Mouse (Mus musculus) natural killer cell, adult 2 months (primary cell): Measurements from ENCODE around the gene Fbxl20.
A peak's percentile ranks its signal among the peaks of the same experiment; 100 is the strongest.

ENCODE experiments used
- DNase-seq, 2 experiments: peaks; one replicate each; pipeline ENCODE4 v3.0.0; 2022; ENCODE audit warnings: low spot score in 2 of 2

The Fbxl20 gene

GRCm38 (mm10) chr11:98088224-98088623 is 62.0 kb downstream of the Fbxl20 start:
- DNase-seq: no peak

- no peak for DNase-seq
Observed at GRCm38 (mm10) chr11:98086574-98086973, 63.6 kb downstream of the Fbxl20 start.

DNA sequence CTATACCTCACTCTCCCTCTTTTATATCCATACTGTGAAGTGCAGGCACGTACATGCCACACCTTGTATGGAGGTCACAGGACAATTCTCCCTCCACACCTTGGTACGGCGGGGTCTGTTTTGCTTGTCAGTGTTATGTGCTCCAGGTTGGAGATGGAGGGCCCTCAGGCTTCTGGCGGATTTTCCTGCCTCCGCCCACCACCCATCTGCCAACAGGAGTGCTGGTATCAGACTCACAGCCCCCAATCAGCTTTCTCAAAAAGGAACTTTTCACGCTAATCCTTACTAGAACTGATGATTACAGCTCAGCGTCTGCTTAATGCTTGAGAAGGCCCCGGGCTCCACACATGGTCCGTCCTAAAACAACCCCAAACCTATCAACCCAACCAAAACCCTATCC is 64.1 kb downstream of the Fbxl20 start:
- DNase-seq: no peak

DNA sequence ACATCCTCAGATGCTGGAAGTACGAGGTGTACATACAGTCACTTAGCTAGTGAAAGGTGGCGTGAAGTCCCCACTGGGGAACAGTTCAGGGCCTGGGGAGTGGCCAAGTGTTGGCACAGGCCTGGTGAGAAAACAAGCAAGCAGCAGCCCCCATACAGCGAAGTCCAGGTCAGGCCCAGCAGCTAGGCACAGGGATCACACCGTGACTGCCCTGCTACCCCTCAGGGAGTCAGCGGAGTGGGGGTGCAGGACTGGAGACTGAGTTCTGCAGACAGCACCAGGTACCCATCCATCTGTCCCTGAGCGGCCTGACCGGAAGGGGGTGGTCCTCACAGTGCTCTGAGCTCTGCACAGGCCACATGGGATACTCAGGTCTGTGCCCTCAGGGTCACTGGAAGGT is 67.5 kb downstream of the Fbxl20 start:
- DNase-seq: no peak

- DNase-seq: no peak
Observed at GRCm38 (mm10) chr11:98080450-98080849, 69.8 kb downstream of the Fbxl20 start.

DNA sequence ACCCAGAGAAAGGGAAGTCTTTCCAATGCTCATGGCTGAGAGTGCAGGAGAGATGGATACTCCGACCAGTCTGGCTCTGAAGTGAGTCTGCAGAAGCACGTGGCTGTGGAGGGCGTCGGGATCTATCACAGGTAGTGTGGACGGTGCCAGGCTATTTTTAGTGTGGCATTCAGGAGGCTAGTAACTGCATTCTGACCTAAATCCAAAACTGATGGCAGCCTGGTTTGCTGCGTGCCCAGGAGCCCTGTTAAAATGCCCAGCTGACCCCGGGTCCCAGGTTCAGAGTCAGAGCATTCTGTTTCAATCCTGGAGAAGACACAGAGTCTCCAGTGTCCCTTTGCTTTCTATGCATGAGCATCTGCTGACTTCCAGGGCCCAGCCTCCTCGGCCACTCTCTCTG is 73.1 kb downstream of the Fbxl20 start:
- no peak for DNase-seq

DNA sequence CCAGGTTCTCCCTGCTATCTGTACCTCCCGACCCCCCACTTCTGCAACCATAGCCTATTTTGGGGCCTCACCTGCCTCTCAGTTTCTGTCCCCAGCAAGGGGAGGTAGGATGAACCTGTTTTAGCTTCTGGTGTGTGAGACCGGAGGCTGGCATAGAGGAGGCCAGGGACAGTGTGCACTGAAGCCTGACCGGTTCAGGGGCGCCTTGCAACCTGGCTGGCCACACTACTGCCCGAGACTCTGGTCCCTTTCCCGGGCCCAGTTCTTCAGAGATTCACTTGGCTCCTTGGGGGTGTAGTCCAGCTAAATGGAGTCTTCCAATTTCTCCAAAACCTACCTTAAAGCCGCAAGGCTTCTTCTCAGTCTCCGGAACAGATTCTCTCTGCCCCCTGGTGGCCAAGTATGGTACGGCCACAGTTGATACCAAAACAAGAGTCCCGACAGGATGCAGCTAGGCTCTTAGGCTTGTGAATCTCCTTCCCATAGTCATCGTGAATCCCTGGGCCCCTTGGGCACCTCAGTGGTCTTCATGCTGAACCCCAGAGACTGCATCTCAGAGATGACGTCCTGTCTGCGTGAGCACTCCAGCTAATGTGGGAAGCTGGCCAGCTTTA is 74.9 kb downstream of the Fbxl20 start:
- peak; percentile 66 to 84 for DNase-seq

DNA sequence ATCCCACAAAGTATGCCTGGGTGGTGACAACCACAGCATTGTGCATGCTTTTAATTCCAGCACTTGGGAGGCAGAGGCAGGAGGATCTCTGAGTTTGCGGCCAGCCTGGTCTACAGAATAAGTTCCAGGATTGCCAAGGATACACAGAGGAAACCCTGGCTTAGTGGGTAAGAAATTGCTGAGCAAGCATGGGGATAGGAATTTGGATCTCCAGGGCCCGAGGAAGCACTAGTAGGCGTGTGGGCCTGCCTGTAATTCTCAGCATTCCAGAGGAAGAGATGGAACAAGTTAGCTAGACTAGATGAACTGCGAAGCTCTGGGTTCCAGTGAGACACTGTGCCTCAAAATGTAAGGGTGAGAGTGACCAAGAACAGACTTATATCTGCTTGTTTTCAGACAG is 76.8 kb downstream of the Fbxl20 start:
- DNase-seq: no peak

DNA sequence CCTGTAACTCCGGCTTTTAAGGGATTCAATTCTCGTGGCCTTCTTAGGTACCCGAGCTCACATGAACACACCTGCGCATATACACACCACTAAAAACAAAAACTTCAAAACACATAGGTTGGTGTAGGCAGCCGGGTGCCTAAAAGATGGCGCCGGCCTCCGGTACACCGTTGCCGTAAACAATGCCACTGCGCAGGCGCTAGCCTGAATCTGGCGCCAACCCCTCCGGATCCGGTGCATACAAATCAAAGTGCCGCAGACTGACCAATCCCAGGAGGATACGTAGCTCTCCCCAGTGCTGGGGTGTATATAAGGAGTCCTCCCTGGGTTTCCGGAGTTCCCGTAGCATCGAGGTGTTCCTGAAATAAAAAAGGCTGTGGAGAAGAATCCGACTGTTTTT is 82.9 kb downstream of the Fbxl20 start:
- DNase-seq: no peak

DNA sequence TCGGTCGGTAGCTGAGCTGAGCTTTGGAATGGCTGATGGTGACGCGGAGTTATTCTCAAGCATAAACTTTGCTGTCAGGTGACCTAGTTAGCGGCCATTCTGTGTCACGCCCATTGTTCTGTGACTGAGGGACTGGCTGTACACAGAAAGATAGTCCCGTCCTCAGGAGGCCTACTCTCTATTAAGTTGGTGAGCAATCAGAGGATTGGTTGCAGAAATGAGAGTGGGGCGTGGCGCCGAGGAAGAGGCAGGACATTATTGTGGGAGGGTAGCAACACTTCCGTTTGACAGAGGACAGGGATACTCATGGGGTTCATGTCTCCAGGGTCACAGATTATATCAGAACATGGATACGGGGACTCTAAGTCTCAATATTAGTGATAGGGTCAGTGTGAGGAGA is 84.0 kb downstream of the Fbxl20 start:
- no peak for DNase-seq

- no peak for DNase-seq
Observed at GRCm38 (mm10) chr11:98061904-98062562, 88.2 kb downstream of the Fbxl20 start.

DNA sequence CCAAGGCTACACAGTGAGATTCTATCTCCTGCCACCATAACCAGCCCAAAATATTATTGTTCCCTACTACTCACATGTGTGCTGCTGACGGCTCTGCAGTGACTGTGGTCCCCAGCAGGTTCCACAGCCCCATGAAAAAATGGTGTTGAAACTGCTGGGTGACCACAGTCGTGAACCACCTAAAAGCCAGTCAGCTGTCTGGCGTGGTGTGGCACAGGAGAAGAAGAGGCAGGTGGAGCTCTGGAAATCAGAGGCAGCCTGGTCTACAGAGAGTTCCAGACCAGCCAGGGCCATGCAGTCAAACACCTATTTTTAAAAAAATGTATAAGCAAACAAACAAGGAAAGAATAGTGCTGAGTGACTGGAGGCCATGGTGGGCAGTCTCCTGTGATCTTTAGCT is 88.8 kb downstream of the Fbxl20 start:
- DNase-seq: no peak

- no peak for DNase-seq
Observed at GRCm38 (mm10) chr11:98060104-98060692, 90.0 kb downstream of the Fbxl20 start.

- DNase-seq: no peak
Observed at GRCm38 (mm10) chr11:98059662-98060061, 90.5 kb downstream of the Fbxl20 start.

DNA sequence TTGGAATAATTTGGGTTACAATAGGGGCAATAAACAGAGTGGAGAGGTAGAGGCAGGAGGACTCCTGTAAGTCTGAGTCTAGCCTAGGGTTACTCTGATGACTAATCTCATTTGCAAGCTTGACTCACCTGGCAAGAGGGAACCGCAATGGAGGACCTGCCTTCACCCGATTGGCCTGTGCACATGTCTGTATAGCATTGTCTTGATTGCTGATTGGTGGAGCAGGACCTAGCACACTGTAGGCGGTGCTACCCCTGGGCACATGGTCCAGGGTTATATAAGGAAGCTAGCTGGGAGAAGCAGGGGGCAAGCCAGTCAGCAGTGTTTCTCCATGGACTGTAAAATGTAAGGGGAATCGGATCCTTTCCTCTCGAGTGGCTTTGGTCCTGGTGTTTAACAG is 92.2 kb downstream of the Fbxl20 start:
- peak in 1 of 2 experiments; percentile 40 for DNase-seq

DNA sequence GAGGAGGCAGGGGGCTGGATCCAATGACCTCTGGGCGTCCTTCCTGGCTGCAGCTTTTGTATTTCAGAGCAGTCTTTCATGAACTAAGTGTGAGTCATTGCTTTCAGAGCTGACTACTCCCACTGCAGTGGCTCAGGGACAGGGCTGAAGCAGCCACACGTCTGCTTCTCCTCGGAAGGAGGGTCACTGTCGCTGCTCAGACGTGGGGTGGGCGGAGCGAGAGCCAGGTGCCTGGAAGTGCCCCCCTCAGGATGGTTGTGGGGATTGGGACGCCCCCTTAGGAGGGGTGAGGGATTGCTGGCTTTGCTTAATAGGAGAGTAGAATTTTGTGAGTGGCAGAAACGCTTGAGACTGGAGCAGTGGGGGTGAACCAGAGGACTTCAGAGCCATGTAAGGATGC is 92.7 kb downstream of the Fbxl20 start:
- no peak for DNase-seq

- DNase-seq: peak in 1 of 2 experiments; percentile 56
Observed at GRCm38 (mm10) chr11:98052989-98053834, 97.0 kb downstream of the Fbxl20 start, which contains the start of gene Stac2. Stac2 (minus strand) TSS chr11:98053462.

DNA sequence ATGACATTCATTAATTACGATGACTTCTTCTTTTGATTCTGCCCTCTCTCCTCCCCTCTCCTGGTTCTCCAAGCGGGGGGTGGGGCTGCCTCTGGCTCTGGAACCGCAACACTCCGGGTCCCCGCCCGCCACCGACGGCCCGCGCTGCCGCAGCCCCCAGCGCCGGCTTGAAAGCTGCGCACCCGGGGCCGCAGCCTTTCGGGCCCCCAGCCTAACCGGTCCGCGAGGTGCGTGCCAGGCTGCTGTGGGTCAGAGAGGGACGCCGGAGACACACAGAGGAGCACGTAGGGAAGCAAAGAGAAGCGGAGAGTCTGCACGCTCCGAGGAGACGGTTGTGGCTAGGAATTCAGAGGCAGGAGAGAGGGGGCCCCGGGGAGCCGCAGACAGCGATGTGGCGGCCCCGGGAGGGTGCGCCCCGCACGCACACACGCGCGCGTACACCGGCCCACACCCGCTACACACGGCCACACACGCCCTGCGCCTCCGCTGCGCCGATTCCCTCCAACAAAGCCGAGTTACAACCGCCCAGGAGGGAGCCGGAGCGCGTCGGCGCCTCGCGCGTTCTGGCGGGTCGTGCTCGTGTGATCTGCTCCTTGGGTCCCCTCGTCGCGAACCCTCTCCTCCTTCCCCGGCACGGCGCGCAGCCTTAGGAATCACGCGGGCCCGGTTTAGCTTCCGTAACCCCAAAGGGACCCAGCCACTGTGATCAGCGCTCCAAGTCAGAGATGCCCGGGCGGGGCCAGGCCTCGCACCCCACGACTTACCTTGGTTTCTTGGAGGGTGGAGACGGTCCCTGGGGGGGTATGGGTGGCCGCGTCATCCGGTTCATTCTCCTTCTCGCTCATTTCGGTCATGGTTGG is 97.8 kb downstream of the Fbxl20 start:
- DNase-seq: peak in 1 of 2 experiments; percentile 74

DNA sequence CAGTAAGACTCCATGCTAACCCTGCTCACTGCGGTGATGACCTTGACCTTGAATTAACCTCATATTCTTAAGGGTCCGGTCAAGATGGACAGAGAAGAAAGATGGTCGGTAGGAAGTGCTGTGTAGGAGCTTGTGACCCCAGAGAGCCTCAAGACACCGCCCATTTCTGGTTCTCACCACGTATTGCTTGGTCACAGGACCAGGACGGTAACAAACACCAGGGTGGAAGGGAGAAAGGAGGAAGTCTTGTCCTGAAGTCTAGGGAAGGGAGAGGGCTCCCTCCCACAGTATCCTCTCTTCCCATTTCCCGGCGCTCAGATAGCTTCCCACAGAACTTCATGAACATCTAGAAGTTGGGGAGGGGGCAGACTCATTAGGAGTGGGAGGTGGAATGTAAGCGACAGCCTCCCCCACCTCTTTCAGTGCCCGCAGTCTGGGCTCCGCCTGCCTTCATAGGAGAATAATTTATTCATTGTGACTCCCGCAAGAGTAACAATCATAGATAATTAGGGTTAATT is 98.5 kb downstream of the Fbxl20 start:
- no peak for DNase-seq

DNA sequence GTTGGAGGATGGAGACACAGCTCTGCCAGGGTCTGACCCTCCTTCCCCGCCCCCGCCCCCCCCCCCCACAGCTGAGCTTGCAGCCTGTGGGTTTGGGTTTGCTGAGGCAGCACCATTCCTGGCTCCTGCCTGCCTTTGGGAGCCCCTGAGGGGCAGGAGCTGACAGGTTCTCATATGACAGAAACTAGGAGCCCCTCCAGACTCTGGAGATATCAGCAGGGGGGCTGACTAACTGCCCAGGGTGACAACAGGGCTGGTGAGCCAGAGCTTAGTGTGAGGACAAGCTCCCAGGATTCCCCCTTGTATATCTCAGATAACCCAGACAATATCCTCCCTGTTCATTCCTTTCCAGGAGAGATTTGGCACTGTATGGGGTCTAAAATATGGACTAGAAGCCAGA is 99.3 kb downstream of the Fbxl20 start:
- no peak for DNase-seq

DNA sequence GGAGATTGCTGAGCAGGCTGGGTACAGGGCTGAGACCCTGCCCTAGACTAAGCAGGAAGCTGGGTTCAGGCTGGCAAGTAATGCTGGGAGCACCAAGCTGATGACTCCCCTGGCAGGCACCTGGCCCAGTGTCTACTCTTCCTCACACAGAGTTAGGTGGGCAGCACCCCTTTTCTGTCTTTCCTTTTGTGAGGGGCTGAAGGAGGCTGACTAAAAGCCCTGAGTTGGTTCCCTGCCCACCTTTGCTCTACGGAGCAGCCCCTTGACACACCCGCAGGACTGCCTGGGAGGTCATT is 99.7 kb downstream of the Fbxl20 start:
- no peak for DNase-seq
